Mouse (Mus musculus) liver, postnatal 0 days (tissue): Measurements from ENCODE around the gene Gm4353.

Source experiments
- CTCF ChIP-seq: sonication (generic); IDR thresholded peaks from 2 replicates; pipeline ENCODE4 v1.5.1; 2016; ENCODE audit warnings: antibody characterized with exemption, low read depth
- EP300 ChIP-seq: IDR thresholded peaks from 2 replicates; pipeline ENCODE4 v1.6.1; 2016; ENCODE audit warnings: antibody characterized with exemption, low read depth, mild to moderate bottlenecking

DNA sequence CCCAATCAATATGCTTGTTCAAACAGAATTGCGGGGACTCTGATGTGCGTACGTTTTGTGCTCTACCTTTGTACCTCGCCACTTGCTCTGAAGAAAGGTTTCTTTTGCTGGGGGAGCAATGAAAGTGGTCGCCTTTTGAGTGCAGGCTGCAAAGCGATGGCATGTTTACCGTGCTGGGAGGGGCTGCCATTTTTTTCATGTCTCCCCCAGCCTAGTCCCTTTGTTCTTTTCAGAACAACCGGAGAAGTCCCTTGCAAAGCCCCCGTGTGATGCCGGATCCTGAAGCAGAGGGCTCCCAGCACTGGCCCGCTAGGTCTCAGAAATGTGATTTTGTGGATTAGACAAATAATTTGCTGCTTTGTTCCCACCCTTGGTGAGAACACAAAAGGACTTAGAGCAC is 36.8 kb upstream of the Gm4353 start:
- TF ChIP-seq CTCF (no peak), EP300 (no peak)
